Mouse (Mus musculus) lung, adult 2 months (tissue): ENCODE data around the gene Dmac2.

Source experiments
- CTCF ChIP-seq: fragments of 200-500 bp; IDR thresholded peaks from 2 replicates; pipeline ENCODE4 v1.5.1; 2011; ENCODE audit warnings: mild to moderate bottlenecking, low read length, control low read depth; ENCODE audit not compliant: insufficient read depth
- POLR2A ChIP-seq: fragments of 200-500 bp; IDR thresholded peaks from 2 replicates; pipeline ENCODE4 v1.6.1; 2011; ENCODE audit warnings: low read depth, mild to moderate bottlenecking, control low read depth, low read length, borderline replicate concordance; ENCODE audit errors: extremely low read depth

DNA sequence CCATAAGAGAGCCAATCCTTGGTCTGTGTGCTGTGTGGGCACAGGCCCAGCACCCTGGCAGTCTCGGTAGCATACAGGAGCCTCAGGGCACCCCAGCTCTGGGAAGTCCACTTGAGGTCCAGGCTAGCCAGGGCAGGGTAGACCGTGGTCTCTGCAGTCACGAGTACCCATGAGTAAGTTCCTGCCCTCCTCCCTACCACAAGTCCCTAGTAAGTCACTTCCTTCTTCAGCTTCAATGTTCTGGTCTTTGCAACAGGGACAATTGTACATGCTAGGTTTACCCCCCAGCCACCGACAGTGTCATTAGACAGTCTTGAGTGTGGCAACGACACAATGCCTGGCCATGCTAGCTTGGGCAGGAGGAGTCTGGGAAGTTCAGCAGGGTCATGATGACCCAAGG lies 13.5 kb downstream of the Dmac2 start:
- TF ChIP-seq CTCF (no peak), POLR2A (no peak)
